Mouse (Mus musculus): Measurements from ENCODE around the gene Ap1g2. TPM values are rescaled to one million over a fixed set of nuclear protein-coding genes. Genes with fewer than 3 reads are reported as not detected.

Ap1g2 gene
- polyA plus RNA-seq, 1 experiment: 6.5 TPM

DNA sequence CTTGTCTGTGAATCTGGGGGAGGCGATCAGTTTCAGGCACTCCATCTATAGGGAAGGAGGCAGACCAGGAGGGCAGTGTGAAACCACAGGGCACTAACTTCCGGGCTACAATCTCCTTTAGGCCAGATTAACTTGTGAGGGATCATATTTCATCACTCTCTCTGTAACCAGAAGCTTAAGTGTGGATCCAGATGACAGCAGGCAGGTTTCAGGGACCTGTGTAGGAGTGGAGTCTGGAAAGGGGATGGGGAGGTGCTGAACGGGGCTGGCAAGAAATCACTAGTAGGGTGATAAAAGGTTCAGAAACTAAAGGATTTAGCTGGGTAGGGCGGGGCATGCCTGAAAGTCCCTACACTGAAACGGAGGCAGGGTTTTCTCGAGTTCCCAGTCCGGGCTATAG, 1.0 kb downstream of the Ap1g2 start:
- H3K36me3 ChIP-seq (ENCODE audit: control insufficient read depth, insufficient read depth): no peaks in the 10 kb centered on the region
- peak overlapping the region; percentile 96 for H3K4me2 ChIP-seq (ENCODE audit: low read depth)
- peak overlapping the region; percentile 35 for H3K4me3 ChIP-seq
- H3K79me2 ChIP-seq (ENCODE audit: control insufficient read depth, insufficient read depth): no peaks in the 10 kb centered on the region
- peaks cover 20% of the 10 kb centered on the region for H3K27me3 ChIP-seq (ENCODE audit: control insufficient read depth, insufficient read depth, insufficient read length)
- no peak overlapping the region for H3ac ChIP-seq (ENCODE audit: control insufficient read depth, insufficient read length)
- TF ChIP-seq TCF12 (IDR thresholded peaks at IDR 0.05; ENCODE audit: insufficient read depth, poor library complexity, severe bottlenecking) (no peak), POLR2A (IDR thresholded peaks at IDR 0.05; ENCODE audit: insufficient read length, low read depth) (no peak), MAX (IDR thresholded peaks at IDR 0.05; ENCODE audit: low read depth) (no peak), MYOD1 (IDR thresholded peaks at IDR 0.05; ENCODE audit: control insufficient read depth in 1 of 3, insufficient read length in 2 of 3, low read depth in 2 of 3) (no peak), USF1 (IDR thresholded peaks at IDR 0.05; ENCODE audit: low read depth) (no peak), POLR2AphosphoS2 (IDR thresholded peaks at IDR 0.05; ENCODE audit: insufficient read length, low read depth) (no peak), TCF3 (IDR thresholded peaks at IDR 0.05; ENCODE audit: insufficient read length, low read depth) (no peak), REST (IDR thresholded peaks at IDR 0.05; ENCODE audit: insufficient read depth, insufficient read length) (no peak), SRF (IDR thresholded peaks at IDR 0.05; ENCODE audit: control insufficient read depth, insufficient read length, low read depth) (no peak), MYOG (IDR thresholded peaks at IDR 0.05; ENCODE audit: control insufficient read depth in 1 of 3, insufficient read depth in 1 of 3, insufficient read length in 2 of 3, low read depth in 2 of 3) (no peak), E2F4 (IDR thresholded peaks at IDR 0.05; ENCODE audit: insufficient read depth) (no peak), CEBPB (IDR thresholded peaks at IDR 0.05; ENCODE audit: insufficient read depth, poor library complexity, severe bottlenecking) (no peak)

DNA sequence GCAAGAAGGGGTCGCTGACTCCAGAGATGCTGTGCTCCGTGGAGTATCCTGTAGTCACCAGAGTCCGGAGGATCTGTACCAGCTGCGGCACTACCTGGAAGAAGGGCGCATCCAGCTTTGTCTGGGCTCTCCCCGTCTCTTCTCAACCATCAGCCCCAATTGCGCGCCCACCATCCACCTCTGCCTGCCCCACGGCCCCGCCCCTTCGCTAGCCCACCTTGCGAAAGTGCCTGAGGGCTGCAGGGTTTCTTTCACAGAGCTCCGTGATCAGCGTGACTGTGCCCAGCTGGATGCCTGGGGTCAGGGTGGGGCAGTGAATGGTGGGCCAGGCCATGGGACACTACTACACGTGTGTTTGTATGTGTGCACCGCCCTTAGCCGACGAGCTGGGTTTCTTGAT, 2.0 kb downstream of the Ap1g2 start:
- Histone ChIP-seq H3K79me2 (ENCODE audit: control insufficient read depth, insufficient read depth) (no peaks in the 10 kb centered on the region), H3K4me3 (no peak overlapping the region), H3K4me2 (ENCODE audit: low read depth) (no peak overlapping the region), H3K36me3 (ENCODE audit: control insufficient read depth, insufficient read depth) (no peaks in the 10 kb centered on the region), H3K27me3 (ENCODE audit: control insufficient read depth, insufficient read depth, insufficient read length) (peaks cover 12% of the 10 kb centered on the region), H3ac (ENCODE audit: control insufficient read depth, insufficient read length) (no peak overlapping the region)
- TF ChIP-seq MYOG (IDR thresholded peaks at IDR 0.05; ENCODE audit: control insufficient read depth in 1 of 3, insufficient read depth in 1 of 3, insufficient read length in 2 of 3, low read depth in 2 of 3) (no peak), REST (IDR thresholded peaks at IDR 0.05; ENCODE audit: insufficient read depth, insufficient read length) (no peak), TCF3 (IDR thresholded peaks at IDR 0.05; ENCODE audit: insufficient read length, low read depth) (no peak), MAX (IDR thresholded peaks at IDR 0.05; ENCODE audit: low read depth) (no peak), POLR2AphosphoS2 (IDR thresholded peaks at IDR 0.05; ENCODE audit: insufficient read length, low read depth) (no peak)

DNA sequence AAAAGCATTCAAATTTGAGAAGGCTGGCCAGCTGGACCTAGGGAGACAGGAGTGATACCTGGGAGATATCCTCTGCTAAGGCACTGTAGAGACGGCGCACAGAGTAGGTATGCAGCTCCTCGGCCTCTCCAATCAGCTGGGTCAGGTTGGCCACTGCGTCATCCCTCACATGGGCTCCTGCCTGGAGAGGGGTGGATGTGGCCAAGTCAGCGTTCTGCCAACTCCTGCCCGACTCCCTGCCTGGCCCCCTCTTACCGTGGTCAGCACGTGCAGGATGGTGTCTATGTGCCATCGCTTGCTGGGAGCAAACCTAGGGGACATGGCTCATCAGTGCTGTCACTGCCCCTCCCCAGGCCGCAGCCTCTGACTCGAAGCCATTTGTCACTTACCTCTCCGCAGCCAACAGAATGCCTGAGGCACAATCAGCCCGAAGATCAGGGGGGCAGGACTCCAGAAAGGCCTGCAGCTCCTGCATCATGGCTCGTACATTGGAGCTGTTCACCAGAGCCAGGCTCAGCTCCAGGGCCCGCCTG, 4.1 kb downstream of the Ap1g2 start:
- Histone ChIP-seq H3ac (ENCODE audit: control insufficient read depth, insufficient read length) (no peak overlapping the region), H3K36me3 (ENCODE audit: control insufficient read depth, insufficient read depth) (peaks cover 3% of the 10 kb centered on the region), H3K4me2 (ENCODE audit: low read depth) (no peak overlapping the region), H3K4me3 (no peak overlapping the region), H3K79me2 (ENCODE audit: control insufficient read depth, insufficient read depth) (no peaks in the 10 kb centered on the region), H3K27me3 (ENCODE audit: control insufficient read depth, insufficient read depth, insufficient read length) (no peaks in the 10 kb centered on the region)
- TF ChIP-seq TCF3 (IDR thresholded peaks at IDR 0.05; ENCODE audit: insufficient read length, low read depth) (no peak), CEBPB (IDR thresholded peaks at IDR 0.05; ENCODE audit: insufficient read depth, poor library complexity, severe bottlenecking) (no peak), E2F4 (IDR thresholded peaks at IDR 0.05; ENCODE audit: insufficient read depth) (no peak), POLR2AphosphoS2 (IDR thresholded peaks at IDR 0.05; ENCODE audit: insufficient read length, low read depth) (no peak), TCF12 (IDR thresholded peaks at IDR 0.05; ENCODE audit: insufficient read depth, poor library complexity, severe bottlenecking) (no peak), MAX (IDR thresholded peaks at IDR 0.05; ENCODE audit: low read depth) (no peak), USF1 (IDR thresholded peaks at IDR 0.05; ENCODE audit: low read depth) (no peak), REST (IDR thresholded peaks at IDR 0.05; ENCODE audit: insufficient read depth, insufficient read length) (no peak), POLR2A (IDR thresholded peaks at IDR 0.05; ENCODE audit: insufficient read length, low read depth) (no peak), MYOD1 (IDR thresholded peaks at IDR 0.05; ENCODE audit: control insufficient read depth in 1 of 3, insufficient read length in 2 of 3, low read depth in 2 of 3) (no peak), MYOG (IDR thresholded peaks at IDR 0.05; ENCODE audit: control insufficient read depth in 1 of 3, insufficient read depth in 1 of 3, insufficient read length in 2 of 3, low read depth in 2 of 3) (no peak), SRF (IDR thresholded peaks at IDR 0.05; ENCODE audit: control insufficient read depth, insufficient read length, low read depth) (no peak)

DNA sequence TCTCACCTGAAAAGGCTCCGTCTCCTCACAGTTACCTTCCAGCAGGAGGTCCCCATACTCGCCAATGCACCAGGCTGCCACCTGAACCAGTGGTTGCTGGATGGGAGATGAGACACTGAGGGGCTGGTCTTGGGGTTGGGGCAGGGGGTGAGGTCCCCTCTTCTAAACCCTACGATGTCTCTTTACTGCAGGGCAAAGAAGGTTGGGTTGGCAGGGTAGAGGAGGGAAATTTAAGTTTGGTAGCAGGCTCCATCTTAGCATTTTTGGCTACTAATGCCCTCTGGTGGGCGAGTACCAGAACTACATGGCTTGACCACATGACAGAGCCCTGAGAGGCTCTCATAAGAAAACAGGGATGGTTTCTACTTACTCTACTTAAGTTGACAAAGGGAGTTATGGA, 4.8 kb downstream of the Ap1g2 start:
- H3K36me3 ChIP-seq (ENCODE audit: control insufficient read depth, insufficient read depth): peaks cover 3% of the 10 kb centered on the region
- TF ChIP-seq USF1 (IDR thresholded peaks at IDR 0.05; ENCODE audit: low read depth): peak; percentile 19
- no peak for TF ChIP-seq MYOD1 (IDR thresholded peaks at IDR 0.05; ENCODE audit: control insufficient read depth in 1 of 3, insufficient read length in 2 of 3, low read depth in 2 of 3)
- H3K4me3 ChIP-seq: no peak overlapping the region
- no peaks in the 10 kb centered on the region for H3K79me2 ChIP-seq (ENCODE audit: control insufficient read depth, insufficient read depth)
- H3ac ChIP-seq (ENCODE audit: control insufficient read depth, insufficient read length): no peak overlapping the region
- no peaks in the 10 kb centered on the region for H3K27me3 ChIP-seq (ENCODE audit: control insufficient read depth, insufficient read depth, insufficient read length)
- no peak overlapping the region for H3K4me2 ChIP-seq (ENCODE audit: low read depth)

DNA sequence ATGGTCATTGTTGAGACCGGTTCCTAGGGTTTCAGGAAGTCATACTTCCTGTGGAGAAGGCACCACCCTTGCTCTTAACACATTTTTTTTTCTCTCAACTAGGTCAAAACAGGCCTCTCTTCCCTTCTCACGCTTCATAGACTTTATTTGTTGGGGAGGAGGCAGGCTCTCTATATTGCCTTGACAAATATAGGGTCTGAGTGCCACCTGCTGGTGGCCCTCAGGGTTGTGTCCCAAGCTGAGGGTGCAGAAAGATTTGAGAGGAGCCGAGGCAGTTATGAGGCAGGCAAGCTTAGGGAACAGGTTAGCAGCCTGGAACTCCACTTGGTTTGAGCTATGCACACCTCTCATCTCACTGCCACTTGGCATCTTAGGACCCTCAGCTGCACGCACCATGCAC, 8.3 kb downstream of the Ap1g2 start:
- H3ac ChIP-seq (ENCODE audit: control insufficient read depth, insufficient read length): no peak overlapping the region
- no peak overlapping the region for H3K4me3 ChIP-seq
- TF ChIP-seq SRF (IDR thresholded peaks at IDR 0.05; ENCODE audit: control insufficient read depth, insufficient read length, low read depth) (no peak), TCF3 (IDR thresholded peaks at IDR 0.05; ENCODE audit: insufficient read length, low read depth) (no peak), MYOD1 (IDR thresholded peaks at IDR 0.05; ENCODE audit: control insufficient read depth in 1 of 3, insufficient read length in 2 of 3, low read depth in 2 of 3) (no peak), POLR2AphosphoS2 (IDR thresholded peaks at IDR 0.05; ENCODE audit: insufficient read length, low read depth) (no peak), MYOG (IDR thresholded peaks at IDR 0.05; ENCODE audit: control insufficient read depth in 1 of 3, insufficient read depth in 1 of 3, insufficient read length in 2 of 3, low read depth in 2 of 3) (no peak), TCF12 (IDR thresholded peaks at IDR 0.05; ENCODE audit: insufficient read depth, poor library complexity, severe bottlenecking) (no peak), CEBPB (IDR thresholded peaks at IDR 0.05; ENCODE audit: insufficient read depth, poor library complexity, severe bottlenecking) (no peak), E2F4 (IDR thresholded peaks at IDR 0.05; ENCODE audit: insufficient read depth) (no peak), POLR2A (IDR thresholded peaks at IDR 0.05; ENCODE audit: insufficient read length, low read depth) (no peak), REST (IDR thresholded peaks at IDR 0.05; ENCODE audit: insufficient read depth, insufficient read length) (no peak), MAX (IDR thresholded peaks at IDR 0.05; ENCODE audit: low read depth) (no peak), USF1 (IDR thresholded peaks at IDR 0.05; ENCODE audit: low read depth) (no peak)
- peaks cover 3% of the 10 kb centered on the region for H3K36me3 ChIP-seq (ENCODE audit: control insufficient read depth, insufficient read depth)
- no peaks in the 10 kb centered on the region for H3K79me2 ChIP-seq (ENCODE audit: control insufficient read depth, insufficient read depth)
- no peaks in the 10 kb centered on the region for H3K27me3 ChIP-seq (ENCODE audit: control insufficient read depth, insufficient read depth, insufficient read length)
- no peak overlapping the region for H3K4me2 ChIP-seq (ENCODE audit: low read depth)
